Mouse (Mus musculus): ENCODE data around the gene Farp1.
A peak's percentile ranks its signal among the peaks of the same experiment; 100 is the strongest.

Gene Farp1

DNA sequence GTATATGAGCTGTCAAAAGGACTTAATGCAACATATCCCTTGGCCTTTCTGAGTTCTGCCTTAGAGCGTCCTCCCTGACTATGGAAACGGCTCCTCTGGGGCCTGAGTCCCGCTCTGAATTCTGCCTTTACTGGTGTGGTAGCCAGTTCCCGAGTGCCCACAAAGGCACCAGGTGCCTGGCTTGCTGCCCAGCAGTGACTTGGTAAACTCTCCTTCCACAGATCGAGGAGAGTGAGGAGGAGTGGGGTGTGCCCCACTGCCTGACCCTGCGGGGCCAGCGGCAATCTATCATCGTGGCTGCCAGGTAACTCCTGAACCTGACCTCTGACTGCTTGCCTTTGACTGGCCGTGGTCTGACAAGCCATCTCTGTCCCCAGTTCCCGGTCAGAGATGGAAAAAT is 241.0 kb downstream of the Farp1 start:
- DNase-seq, result peak; percentile 22 to 25

DNA sequence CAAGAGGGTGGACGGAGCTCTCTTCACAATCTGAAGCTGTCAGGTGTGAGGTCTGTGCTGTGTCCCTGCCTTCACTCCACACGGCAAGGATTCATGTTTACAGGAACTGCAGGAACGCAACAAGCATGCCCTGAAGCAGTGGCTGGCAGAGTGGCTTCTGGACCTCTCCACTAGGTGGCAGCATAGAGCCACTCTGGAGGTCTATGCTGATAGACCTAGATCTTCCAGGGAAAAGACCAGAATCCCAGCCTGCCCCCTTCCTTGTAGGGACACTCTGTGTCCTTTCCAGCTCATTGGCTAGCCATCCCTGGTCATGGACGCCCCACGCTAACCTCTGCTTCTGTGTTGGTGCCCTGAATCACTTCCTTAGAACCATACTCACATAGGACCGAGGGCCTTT is 244.1 kb downstream of the Farp1 start:
- DNase-seq, result peak; percentile 81 to 86

DNA sequence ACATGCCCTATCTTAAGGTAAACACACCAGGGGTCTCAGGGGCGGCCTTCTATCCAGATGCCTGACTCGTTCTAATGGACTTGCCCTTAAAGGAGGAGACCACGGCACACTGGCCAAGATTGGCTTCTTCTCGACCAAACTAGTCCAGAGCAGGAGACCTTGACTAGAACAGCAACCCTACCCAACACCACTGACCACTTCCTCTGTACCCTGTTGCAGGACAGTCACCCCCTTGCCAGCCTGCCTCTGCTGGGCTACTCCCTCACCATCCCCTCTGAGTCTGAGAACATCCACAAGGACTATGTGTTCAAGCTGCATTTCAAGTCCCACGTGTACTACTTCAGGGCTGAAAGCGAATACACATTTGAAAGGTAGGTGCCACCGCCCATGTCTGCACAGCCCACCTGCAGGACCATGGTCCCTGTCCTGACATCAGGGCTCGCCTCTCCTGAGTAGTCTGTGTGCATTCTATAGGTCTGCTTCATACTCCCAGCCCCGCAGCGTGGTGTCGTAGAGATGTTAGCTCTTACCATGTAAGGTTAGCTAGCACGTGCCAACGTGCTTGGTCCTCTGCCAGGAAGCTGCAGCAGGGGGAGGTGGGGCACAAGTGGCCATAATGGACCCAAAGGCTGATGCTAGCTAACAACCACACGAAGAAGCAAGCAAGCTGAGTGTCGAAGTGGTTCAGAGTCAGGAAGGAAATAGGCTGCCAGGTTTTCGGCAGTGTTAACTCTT is 245.8 kb downstream of the Farp1 start:
- no peak for DNase-seq

DNA sequence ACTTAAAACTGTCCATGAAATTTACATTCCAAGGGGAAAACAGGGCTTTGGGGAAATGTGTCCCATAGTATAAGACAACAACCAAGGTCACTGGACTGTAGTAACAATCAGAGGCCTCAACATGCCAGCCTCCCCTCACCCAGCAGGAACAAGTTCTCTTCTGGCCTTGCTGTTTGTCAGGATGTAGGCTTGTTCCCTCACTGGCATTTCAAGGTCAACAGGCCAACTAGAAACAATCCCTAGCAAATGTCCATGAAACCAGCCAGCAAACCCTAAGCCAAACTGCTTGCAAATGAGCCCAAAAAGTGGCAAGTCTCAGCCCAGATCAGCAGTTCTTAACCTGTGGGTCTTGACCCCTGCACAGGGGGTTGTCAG is 246.3 kb downstream of the Farp1 start:
- no peak for DNase-seq

DNA sequence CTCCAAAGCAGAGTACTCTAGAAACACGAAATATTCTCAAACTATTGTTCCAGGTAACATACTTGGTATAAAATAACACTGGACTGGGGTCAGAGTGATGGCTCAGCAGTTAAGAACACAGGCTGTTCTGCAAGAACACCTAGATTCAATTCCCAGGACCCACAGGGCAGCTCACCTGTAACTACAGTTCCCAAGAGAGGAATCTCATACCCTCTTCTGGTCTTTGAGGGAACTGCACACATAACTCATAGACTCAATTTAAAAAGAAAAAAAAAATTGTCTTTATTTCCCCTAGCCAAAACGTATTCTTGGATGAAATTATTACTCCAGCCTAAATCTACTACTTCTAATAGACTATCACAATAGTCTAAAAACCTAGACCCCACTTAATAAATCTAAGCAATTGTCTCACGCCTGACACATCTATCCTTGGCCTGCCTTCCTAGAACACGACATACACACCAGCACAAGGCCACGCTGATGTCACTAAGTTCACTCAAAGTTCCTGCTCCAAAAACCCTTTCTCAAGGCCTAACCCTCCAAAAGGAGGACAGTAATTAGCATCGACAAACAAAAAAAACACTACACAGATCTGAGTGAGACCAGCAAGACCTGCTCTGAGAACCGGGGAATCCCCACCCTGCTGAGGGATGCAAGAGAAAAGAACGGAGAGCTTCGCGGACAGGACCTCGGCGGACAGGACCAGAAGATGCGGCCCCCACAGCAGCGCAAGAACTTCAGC is 250.6 kb downstream of the Farp1 start:
- DNase-seq, result no peak

DNA sequence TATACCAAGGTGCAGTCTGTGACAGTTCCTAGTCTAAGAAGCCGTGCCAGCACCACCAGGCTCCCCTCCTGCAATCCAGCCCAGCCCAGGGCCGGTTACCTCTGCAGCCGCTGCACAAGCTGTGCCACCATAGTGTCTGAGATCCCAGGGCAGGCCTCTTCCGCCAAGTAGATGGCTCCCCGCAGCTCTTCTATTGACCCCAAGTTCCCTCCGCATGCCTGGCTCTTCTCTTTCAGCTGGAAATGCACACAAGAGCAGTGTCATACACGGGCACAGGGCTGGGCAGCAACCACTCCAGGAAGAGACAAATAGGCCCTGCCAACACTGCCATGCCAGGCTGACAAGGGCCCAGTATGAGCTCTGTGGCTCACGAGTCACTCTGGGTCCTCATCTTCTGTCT is 256.9 kb downstream of the Farp1 start:
- no peak for DNase-seq

DNA sequence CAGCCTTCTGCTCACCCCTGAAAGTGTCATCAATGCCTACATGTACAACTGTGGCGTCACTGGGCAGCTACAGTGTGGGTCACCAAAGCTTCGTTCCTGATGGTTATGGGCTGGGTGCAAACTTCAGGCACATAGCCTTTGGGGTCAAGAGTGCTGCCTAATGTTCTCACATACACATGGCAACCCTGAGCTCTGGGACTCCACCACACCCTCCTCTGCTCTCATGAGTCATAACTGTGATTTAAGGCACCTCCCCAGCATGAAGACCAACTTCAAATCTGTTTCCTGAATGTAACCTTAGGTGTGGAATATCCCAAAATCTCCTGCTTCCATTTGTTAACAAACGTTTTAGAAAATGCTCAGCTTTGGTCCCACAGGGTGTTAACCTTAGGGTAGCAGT is 257.4 kb downstream of the Farp1 start:
- DNase-seq, result no peak

DNA sequence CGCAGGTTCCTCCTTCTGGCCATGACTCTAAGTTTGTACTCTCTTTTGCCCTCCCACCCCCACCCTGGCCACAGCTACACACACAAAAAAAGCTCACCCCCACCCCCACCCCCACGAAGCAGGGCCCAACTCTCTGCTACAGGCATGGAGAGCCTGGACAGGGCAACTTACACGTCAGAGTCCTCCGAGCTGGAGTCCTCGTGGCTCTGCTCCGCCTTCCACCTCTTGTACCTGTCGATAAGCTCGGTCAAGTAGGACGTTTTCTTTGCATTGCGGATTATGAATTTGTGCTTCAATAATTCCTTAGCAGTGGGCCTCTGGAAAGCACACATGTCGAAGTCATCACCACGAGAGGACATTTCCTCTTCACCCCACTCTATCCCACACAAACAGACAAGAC is 259.5 kb downstream of the Farp1 start:
- DNase-seq, result no peak

DNA sequence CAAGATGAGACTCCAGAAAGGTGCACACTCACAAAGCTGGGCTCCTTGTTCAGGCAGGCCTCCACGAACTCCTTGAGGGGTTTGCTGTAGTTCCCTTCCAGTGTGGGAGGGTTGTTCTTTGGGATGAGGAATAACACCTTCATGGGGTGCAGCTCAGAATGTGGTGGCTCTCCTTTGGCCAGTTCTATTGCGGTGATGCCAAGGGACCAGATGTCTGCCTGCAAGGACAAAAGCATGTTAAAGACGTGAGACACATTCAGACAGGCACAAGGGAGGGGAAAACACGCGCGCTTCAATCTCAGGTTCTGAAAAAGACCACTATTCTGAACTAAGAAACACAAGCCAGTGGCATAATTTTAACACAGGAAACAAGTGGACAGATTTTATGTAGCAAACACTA is 262.1 kb downstream of the Farp1 start:
- DNase-seq, result no peak

DNA sequence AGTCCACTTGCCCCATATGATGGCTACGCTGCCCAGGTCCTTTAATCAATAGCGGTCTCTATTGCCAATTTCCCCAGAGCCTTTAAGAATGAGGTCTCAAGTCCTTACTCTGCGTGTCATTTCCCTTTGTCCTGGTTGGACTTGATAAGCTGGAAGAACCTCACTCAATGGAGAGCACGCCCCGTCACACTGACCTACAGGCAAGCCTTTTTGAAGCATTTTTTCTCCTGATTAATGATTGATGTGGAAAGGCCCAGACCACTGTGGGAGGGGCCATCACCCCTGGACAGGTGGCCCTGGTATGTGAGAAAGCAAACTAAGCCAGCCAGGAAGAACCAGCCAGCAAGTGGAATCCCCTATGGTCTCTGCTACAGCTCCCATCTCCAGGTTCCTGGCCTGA is 263.5 kb downstream of the Farp1 start:
- DNase-seq, result no peak

DNA sequence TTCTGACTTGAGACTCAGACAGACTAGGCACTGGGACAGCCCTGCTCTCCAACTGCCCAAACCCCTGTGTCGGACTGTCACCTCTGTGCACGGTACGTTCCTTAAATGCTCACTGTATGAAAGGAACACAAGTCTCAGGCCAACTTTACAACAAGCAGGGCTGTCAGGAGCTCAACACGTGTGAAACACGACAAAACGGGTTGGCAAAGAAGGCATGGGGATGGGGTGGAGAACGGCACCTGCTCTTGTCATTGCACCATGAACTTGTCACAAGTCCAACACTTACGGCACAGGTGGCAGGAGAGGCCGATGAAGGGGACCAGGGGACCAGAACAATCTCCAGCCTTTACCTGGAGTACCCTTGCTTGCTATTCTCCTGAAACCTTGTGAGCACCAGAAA is 264.1 kb downstream of the Farp1 start:
- no peak for DNase-seq

DNA sequence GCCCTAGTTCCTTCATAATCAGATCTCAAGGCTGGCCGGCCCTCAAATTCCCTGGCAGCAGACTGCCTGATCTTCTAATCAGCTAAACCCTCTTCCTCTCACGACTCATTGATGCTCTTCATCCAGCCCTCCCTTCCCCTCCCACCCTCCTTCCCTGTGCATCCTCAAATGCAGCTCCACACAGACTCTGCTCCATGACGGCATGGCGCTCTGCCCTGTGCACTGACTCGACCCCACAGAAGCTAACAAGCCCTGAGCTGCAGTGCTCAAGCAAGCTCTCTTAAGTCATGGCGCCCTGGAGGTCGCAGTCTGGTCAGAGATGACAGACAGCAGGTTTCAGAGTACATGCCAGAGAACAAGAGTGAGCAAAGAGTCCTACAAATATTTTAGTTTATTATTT is 269.5 kb downstream of the Farp1 start:
- DNase-seq, result no peak

DNA sequence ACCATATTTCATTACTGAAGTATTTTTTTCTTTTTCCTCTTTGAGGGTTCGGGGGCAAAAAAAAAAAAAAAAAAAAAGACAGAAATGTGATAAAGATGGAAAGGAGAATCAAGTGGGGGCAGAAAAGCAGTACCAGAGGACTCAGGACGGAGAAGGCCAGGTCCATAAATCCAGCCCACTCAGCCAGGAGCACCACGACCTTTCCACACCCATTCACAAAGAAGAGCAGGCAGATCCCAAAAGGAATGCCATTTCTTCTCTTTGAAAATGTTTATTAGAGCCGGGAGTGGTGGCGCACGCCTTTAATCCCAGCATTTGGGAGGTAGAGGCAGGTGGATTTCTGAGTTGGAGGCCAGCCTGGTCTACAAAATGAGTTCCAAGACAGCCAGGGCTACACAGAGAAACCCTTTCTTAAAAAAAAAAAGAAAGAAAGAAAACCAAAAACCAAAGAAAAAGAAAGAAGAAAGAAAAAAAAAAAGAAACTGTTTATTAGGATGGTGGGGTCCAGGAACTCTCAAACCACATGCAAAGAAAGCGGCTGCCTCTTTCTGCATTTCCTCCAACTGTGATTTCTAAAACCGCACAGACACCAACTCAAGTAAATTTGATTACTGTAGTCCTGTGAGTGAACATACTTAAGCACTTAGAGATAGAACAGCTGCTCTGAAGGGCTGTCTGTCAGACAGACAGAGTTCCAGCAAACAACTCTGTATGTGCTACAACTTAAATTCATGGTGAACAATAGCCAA is 270.5 kb downstream of the Farp1 start:
- no peak for DNase-seq

DNA sequence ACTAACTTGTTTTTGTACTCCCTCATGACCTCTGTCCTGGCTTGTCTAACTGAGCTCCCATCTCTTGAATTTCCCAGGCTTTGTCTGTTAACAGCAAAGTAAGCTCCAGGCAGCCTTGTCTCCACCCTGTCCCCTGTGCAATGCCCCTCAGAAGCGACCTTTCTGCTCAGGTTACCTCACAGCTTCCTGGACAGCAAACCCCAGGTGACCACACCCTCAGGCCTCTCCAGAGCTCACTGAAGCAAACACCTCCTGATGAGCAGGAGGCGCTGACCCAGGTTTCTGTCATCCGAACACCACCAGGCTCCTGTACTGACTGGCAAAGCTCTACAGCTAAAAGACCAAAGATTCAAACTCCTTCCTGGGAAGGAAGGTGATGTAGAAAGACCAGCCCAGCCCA is 274.9 kb downstream of the Farp1 start:
- DNase-seq, result no peak

DNA sequence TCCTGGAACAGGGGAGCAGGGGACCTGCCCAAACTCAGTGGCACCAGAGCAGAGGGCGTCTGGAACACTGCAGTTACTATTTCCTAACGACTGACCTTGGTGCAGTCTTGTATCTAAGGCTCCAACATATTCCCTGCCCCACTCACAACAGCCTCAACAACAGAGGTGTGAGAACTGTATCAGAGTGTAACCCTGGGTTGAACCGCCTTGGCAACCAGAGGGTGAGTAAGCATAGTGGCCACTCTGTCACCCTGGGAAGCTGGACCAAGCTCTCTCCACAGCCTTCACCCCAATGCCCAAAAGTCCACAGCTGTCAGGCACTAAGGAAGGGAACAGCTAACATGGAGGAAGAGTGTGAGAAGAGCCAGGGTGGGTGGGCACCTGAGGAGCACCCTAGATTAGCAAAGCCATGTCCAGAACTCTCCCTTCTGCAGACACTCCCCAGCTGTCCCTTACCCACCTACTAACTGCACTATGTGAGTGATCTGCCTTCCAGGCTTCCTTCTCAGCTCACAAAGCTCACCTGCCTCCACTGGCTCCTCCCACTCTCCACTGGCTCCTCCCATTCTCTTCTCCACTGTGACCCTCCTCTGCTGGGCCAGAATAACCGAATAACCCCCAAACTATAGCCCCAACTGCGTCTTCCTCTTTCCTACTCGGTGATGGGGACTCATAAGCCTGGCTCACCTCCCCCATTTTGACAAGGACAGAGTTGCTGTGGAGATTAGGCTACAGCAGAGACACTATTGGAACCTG is 275.5 kb downstream of the Farp1 start:
- no peak for DNase-seq

DNA sequence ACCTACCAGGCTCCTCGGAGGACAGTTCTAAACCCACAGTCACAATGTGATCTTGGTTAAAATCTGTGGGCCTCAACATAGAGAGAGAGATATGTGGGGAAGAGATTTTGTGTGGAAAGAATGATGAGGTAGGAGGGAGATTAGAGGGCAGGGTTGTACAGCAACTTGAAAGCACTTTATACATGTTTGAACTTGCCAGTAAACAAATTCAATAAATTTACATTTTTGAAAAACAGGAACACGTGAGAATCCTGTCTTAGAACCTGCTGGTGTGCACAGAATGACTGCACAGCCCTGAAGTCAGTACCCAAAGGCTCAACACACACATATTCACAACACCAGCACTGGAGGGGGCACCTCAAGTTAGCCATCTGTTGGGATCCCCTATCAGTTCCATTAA is 276.1 kb downstream of the Farp1 start:
- no peak for DNase-seq

DNA sequence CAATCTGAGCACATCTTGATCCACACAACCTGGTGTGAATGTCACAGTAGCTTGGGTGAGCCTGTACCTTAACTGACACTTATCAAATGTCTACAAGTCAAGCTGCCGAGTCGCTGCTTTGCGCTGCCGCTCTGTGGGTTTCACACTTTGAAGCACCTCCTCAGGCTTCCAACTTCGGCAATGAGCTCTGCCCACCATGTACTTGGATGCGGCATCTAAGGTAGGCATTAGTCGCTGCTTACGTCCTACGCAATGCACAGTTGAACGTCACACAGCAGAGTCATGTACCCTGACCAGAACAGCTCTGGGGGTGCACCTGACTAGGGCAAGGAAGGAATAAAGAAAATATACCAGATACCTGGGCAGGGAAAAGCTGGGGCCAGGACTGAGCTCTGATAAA is 278.3 kb downstream of the Farp1 start:
- no peak for DNase-seq

DNA sequence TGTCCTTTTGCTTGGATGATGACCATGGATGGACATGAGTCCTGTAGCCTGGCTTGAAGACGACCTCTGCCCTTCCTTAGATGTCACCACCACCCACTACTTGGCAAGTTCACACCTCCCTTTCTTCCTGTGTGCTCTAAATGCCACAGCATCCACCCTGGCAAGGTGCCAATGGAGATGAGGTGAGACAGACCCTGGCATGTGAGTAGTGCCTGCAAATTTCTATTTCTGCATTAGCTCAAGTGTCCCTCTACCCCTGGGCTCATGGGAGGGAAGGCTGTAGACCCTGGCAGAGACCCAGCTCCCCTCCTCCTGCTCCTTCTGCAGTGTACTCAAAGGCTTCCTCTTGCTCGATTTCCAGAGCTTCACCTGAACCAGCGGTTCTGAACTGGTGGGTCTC is 279.9 kb downstream of the Farp1 start:
- peak; percentile 19 for DNase-seq

DNA sequence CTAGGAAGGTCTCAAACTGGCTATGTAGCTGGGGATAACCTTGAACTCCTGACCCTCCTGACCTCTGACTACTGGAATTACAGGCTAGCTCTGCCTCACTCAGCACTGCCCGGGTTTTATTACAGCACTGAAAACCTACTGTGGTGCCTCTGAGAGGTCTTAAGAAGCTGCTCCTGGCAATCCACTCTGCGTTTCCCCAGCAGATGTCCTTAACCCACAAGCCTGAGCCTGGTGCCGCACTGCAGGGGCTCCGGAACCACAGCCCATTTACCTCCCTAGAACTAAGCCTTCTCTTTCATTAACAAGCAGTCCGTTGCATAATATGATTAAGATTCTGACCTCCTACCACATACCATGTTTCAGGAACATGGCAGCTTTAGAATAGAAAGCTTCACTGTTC is 281.1 kb downstream of the Farp1 start:
- no peak for DNase-seq

DNA sequence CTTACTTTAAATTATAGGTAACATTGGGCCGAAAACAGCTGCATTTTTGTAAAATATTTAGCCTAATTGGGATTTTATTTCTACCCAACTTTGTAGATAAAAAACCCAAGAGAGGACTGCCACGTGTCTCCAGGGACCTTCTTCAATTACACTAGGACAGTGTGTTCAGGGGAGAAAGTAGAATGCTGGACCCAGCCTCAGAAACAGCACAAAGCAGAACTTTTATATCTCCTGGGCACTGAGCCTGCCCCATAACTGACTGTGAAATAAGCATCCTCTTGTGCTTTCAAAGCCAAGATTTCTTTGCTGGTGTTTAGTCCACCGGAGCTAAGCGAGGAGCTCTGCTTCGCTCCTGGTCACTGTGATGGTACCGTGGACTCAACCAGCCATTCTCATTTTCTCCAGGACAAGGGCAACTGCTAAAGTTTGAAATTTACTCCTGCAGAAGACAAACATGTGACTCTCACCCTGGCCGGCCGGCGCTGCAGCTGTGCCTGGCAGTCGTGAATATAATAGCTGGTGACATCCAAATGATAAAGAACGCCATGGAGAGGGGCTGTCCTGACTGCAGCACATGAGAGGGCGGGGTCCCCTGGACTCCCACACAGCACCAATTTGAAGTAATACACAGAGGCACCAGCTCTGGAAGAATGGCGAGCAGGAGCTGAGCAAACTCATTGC is 281.8 kb downstream of the Farp1 start:
- DNase-seq, result no peak

DNA sequence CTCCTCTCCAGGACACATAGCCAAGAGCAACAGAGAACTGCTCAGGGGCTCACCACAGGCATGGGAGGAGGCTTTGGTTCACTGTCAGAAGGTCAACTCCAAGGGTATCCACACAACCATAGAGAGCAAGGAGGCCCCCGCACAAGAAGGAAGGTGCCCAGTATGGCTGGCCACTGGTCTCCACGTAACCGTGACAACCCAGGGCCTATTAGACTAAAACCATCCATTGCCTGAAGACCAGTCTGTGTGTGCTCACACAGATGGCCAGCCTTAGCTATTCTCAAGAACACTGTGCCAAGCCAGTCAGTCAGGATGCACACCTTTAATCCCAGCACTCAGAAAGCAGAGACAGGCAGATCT is 282.3 kb downstream of the Farp1 start:
- DNase-seq, result no peak

DNA sequence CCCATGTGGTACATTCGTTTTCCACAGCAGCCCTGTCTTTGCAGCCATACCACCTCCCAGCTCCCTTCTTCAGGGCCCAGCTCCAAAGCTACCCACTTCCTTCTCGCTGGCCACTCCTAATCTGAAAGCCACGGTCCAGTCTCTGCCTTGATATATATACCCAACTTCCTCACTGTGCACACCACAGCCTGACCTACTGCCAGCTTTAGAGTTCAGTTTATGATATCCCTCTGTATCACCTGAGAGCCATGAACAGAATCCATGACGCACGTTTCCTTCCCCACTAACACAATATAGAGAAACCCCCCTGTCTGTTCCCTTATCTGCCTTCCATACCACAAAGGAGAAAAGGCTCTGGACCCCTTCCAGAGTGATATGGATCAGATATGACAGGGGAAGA is 283.4 kb downstream of the Farp1 start:
- DNase-seq, result no peak

DNA sequence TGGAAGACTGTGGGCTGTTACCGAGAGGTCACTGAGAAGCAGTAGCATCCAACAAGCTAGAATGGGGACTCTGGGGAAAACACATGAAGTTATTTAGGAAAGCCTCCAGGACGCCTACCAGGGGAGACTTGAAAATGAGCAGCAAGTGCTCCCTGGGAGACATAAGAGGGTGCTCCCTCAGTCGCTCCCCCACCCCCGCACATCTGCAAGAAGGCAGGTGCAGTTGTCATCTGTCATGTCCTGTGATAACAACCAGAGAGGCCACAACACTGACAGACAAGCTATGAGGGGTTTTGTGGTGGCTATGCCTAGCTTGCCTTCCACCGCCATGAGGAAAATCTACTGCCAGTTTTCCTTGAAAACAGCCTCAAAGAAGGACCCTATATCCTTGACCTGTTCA is 287.1 kb downstream of the Farp1 start:
- no peak for DNase-seq

Data from cerebellum, adult 18-20 months (tissue).